Mouse (Mus musculus) mesoderm, embryonic 11.5 days (tissue): Measurements from ENCODE around the gene Loxl4.

ENCODE experiments used
- DNase-seq: peaks from one replicate; pipeline ENCODE4 v3.0.0-alpha.2; 2012; ENCODE audit warnings: low read depth, low spot score

Loxl4 gene

GRCm38 (mm10) chr19:42566283-42567019, 46.2 kb downstream of the Loxl4 start:
- DNase-seq: no peak

DNA sequence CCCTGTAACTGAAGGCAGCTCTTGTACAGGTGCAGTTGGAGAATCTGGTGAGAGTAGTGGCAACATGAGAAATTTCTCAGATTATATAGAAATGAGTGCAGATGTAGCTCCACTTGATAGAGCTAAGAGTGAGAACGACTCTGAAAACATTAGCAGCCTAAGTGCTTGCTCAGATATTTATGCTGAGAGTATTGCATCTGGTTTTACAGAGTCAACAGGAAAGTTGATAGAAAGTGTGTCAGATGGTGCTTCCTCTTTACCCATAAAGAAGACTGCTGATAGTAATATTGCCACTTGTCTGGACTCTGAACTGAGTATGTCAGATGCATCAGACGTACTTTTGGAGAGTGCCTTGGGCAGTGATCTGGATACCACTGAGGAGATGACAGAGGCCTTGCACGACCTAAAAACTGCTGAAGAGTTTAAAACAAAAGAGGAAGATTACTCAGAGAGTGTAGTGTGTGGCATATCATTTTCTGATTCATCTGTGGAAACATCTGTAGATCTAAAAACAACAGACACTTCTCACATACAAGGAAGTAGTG, 48.8 kb downstream of the Loxl4 start:
- DNase-seq: no peak

- no peak for DNase-seq
Measured at GRCm38 (mm10) chr19:42562981-42563380, 49.6 kb downstream of the Loxl4 start.

DNA sequence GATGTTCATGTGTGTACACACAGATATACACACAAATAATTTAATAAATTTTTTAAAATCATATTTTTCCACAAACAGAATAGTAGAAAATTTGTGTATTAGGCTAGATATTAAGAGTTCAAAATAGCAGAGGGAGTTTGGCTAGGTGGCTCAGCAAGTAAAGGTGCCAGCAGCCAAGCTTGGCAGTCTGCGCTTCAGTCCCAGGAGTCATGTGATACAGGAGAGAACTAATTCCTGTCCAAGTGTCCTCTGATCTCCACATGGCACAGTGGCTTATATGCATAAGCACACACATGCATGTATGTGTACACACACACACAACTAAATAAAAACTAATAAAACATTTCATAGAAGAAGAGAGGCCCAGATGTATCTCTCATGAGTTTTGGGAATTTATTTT, 50.6 kb downstream of the Loxl4 start:
- DNase-seq: no peak

DNA sequence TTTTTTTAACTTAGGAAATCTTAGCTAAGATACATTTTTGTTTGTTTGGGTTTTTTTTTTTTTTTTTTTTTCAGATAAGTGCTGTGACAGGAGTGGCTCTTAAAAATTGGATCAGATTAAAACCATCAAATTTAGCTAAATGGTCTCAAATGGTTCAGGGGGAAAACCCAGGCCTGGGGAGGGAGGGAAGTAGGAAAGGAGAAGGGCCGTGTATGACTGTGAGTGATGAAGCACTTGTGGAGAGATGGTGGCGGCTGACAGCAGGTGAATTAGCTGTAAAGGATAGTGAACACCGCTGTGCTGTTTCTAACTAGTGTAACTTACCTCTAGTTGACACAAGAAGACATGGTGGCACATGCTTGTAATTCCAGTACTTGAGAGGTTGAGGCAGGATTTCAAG, 53.9 kb downstream of the Loxl4 start:
- no peak for DNase-seq
